Mouse (Mus musculus) splenic B cell, adult 2 months (primary cell): ENCODE data around the gene Edem2.

Experiments used
- DNase-seq: peaks from one replicate; pipeline ENCODE4 v3.0.0-alpha.2; 2011; ENCODE audit warnings: low read depth, low spot score
- H3K27me3 ChIP-seq: 2 replicates; pipeline ENCODE4 v1.6.1; 2012; ENCODE audit warnings: mild to moderate bottlenecking, low read length, moderate library complexity, mixed read lengths; ENCODE audit not compliant: control insufficient read depth, poor library complexity, insufficient read depth, severe bottlenecking
- H3K36me3 ChIP-seq: 2 replicates; pipeline ENCODE4 v1.6.1; 2012; ENCODE audit warnings: mild to moderate bottlenecking, low read length, moderate library complexity, mixed read lengths; ENCODE audit not compliant: control insufficient read depth, poor library complexity, insufficient read depth, severe bottlenecking

Gene Edem2

DNA sequence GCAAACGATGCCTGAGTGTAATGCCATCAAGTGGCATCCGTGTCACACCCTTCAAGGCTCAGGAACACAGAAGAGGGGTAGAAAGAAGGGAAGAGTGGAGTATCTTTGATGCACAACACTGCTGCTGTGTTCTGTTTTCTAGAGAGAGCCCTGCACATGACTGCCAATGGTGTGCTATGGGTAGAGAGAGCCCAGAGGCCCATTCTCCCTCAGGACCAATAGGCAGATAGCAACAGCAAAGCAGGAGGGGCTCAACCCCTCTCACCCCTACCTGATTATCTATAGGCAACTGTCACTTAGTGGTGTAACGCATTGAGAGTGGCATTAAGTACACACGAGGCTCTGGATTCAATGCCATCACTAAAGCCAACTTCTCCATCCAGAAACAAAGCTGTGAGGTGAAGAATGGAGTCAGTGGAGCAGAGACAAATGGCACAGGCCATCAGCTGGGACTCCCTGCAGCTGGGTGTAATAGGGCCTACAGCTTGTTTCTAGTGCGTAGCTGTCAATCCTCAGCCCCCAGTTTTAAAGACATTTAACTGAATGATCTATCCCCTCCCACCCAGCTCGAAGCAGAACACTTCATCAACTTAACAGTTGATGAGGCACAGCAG lies 73.4 kb downstream of the Edem2 start:
- no peaks in the 10 kb centered on the region for H3K27me3 ChIP-seq
- H3K36me3 ChIP-seq: peaks cover 19% of the 10 kb centered on the region
- DNase-seq: no peak

DNA sequence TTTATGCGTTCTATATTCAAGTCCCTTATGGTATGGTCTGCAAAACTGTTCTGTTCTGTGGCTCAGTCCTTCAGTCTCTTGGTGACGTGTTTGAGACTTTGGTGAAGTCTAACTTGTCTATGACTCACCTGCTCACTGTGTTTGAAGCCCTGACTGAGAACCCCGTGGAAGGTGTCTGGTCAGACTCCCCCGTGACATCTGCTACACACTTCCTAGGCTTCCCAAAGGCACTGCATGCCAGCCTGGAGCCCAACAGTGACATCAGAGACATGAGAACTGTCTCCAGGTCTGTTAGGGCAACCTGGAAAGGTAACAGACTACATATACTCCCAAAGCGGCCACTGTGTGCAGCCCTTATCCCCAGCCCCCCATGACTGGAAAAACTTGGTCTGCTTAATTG lies 76.7 kb downstream of the Edem2 start:
- no peaks in the 10 kb centered on the region for H3K27me3 ChIP-seq
- DNase-seq: no peak
- H3K36me3 ChIP-seq: peaks cover 25% of the 10 kb centered on the region
